In the genomic region with DNA sequence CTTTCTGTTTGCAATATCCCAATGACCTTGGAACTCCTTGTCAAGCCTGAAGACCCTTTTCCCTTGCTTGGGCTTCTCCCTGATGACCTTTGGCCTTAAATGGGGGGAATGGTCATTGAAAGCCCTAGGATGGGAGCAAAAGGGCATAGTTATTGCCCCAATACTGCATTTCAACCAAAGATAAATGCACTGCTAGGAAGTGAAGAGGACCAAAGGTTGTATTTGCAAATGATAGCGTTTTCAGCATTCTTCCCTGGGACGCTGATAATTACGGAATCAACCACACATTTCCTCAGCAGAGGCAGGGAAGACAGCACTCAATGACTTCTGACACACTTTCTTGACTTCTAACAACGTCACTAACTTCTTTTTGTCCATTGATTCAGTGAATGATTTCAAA, we compare ENCODE assay signal across 25 mouse cellular contexts.
DNase-seq lines count a peak whose midpoint lies in the region; ATAC-seq and TF ChIP-seq lines count a peak whose summit lies in the region.
"Had no signal": no experiment of that assay in that cellular context is flagged by ENCODE, and none has a peak within 500 bp of the region (broad histone marks: within the 10 kb centered on the region; RNA-seq: fewer than 3 reads in every experiment).

No protein-coding gene starts in this region.

- H3K4me2 ChIP-seq in intestine, embryonic 15.5 days (replicated peaks), result no peak overlapping the region
- no peak overlapping the region for H3K4me2 ChIP-seq in intestine, embryonic 16.5 days (ENCODE audit: low read depth, low read length)
- H3K4me2 ChIP-seq in hindbrain, embryonic 14.5 days (replicated peaks), result no peak overlapping the region
- H3K4me2 ChIP-seq: embryonic facial prominence, embryonic 12.5 days; forebrain, embryonic 12.5 days had no signal

- H3K9me3 ChIP-seq in intestine, embryonic 15.5 days, result no peaks in the 10 kb centered on the region
- no peaks in the 10 kb centered on the region for H3K9me3 ChIP-seq in intestine, embryonic 16.5 days (ENCODE audit: control insufficient read depth, low read length)
- no peaks in the 10 kb centered on the region for H3K9me3 ChIP-seq in hindbrain, embryonic 14.5 days (ENCODE audit: control insufficient read depth, low read length)
- H3K9me3 ChIP-seq: embryonic facial prominence, embryonic 10.5 days; embryonic facial prominence, embryonic 12.5 days; forebrain, embryonic 12.5 days had no signal

- peak; percentile 81 for ATAC-seq in intestine, embryonic 15.5 days
- peak; percentile 87 for ATAC-seq in intestine, embryonic 16.5 days
- ATAC-seq in megakaryocyte-erythroid progenitor cell, adult 5-6 weeks (replicated peaks; ENCODE audit: low FRiP score, low TSS enrichment, poor library complexity, severe bottlenecking), result no peak
- no peak for ATAC-seq in hindbrain, embryonic 14.5 days (ENCODE audit: low FRiP score)
- ATAC-seq: activated CD4-positive, CD25-positive, alpha-beta regulatory T cell, adult 4 months; forebrain, embryonic 14.5 days; forebrain, embryonic 16.5 days; Patski had no signal

- H3K4me3 ChIP-seq in intestine, embryonic 15.5 days (replicated peaks), result no peak overlapping the region
- no peak overlapping the region for H3K4me3 ChIP-seq in intestine, embryonic 16.5 days (ENCODE audit: low read length)
- H3K4me3 ChIP-seq in small intestine, adult 2 months (ENCODE audit: low read depth, low read length), result no peak overlapping the region
- H3K4me3 ChIP-seq in hindbrain, embryonic 14.5 days (replicated peaks; ENCODE audit: low read length), result no peak overlapping the region
- H3K4me3 ChIP-seq in lung, adult 2 months (replicated peaks; ENCODE audit: extremely low read depth, low read depth, low read length), result no peak overlapping the region
- H3K4me3 ChIP-seq: embryonic facial prominence, embryonic 10.5 days; embryonic facial prominence, embryonic 12.5 days; erythroblast, embryonic 14.5 days; forebrain, embryonic 10.5 days; forebrain, embryonic 12.5 days had no signal

- WGBS in intestine, embryonic 15.5 days, result 74% methylated on average over 4 of the region's 4 CpGs
- whole genome bisulfite sequencing in intestine, embryonic 16.5 days, result 64% methylated on average over 4 of the region's 4 CpGs
- 34% methylated on average over 4 of the region's 4 CpGs for WGBS in small intestine, adult 2 months
- WGBS in hindbrain, embryonic 14.5 days, result 95% methylated on average over 4 of the region's 4 CpGs
- 95% methylated on average over 4 of the region's 4 CpGs for WGBS in lung, adult 2 months

- H3K9ac ChIP-seq in intestine, embryonic 15.5 days, result no peak overlapping the region
- no peak overlapping the region for H3K9ac ChIP-seq in intestine, embryonic 16.5 days (ENCODE audit: low read depth, low read length)
- H3K9ac ChIP-seq in hindbrain, embryonic 14.5 days, result no peak overlapping the region
- H3K9ac ChIP-seq: embryonic facial prominence, embryonic 12.5 days; forebrain, embryonic 12.5 days had no signal

- no peak overlapping the region for H3K27ac ChIP-seq in intestine, embryonic 15.5 days
- H3K27ac ChIP-seq in intestine, embryonic 16.5 days (ENCODE audit: low read length), result peak overlapping the region; percentile 59
- peak overlapping the region; percentile 52 for H3K27ac ChIP-seq in small intestine, adult 2 months (ENCODE audit: insufficient read depth, low read depth, low read length)
- no peak overlapping the region for H3K27ac ChIP-seq in hindbrain, embryonic 14.5 days
- H3K27ac ChIP-seq: embryonic facial prominence, embryonic 10.5 days; embryonic facial prominence, embryonic 12.5 days; forebrain, embryonic 10.5 days; forebrain, embryonic 12.5 days had no signal

- no peaks in the 10 kb centered on the region for H3K36me3 ChIP-seq in intestine, embryonic 15.5 days
- H3K36me3 ChIP-seq in intestine, embryonic 16.5 days (ENCODE audit: control insufficient read depth, insufficient read depth, low read length), result no peaks in the 10 kb centered on the region
- no peaks in the 10 kb centered on the region for H3K36me3 ChIP-seq in small intestine, adult 2 months (ENCODE audit: control insufficient read depth, insufficient read depth, low read length)
- no peaks in the 10 kb centered on the region for H3K36me3 ChIP-seq in hindbrain, embryonic 14.5 days (replicated peaks; ENCODE audit: control insufficient read depth, insufficient read depth)
- H3K36me3 ChIP-seq: embryonic facial prominence, embryonic 10.5 days; embryonic facial prominence, embryonic 12.5 days; forebrain, embryonic 10.5 days; forebrain, embryonic 12.5 days; G1E had no signal

- no peak for TF ChIP-seq CTCF in small intestine, adult 2 months (IDR thresholded peaks at IDR 0.05; ENCODE audit: extremely low read depth, insufficient read length, insufficient replicate concordance, low read depth, low read length)
- TF ChIP-seq CTCF in lung, adult 2 months (IDR thresholded peaks at IDR 0.05; ENCODE audit: insufficient read depth, low read length), result no peak

- H3K27me3 ChIP-seq in intestine, embryonic 15.5 days (replicated peaks), result no peaks in the 10 kb centered on the region
- H3K27me3 ChIP-seq in intestine, embryonic 16.5 days (replicated peaks; ENCODE audit: control insufficient read depth, insufficient read depth, low read length), result no peaks in the 10 kb centered on the region
- no peaks in the 10 kb centered on the region for H3K27me3 ChIP-seq in small intestine, adult 2 months (ENCODE audit: control insufficient read depth, insufficient read depth, low read length)
- no peaks in the 10 kb centered on the region for H3K27me3 ChIP-seq in hindbrain, embryonic 14.5 days (ENCODE audit: control insufficient read depth, insufficient read depth, low read length)
- H3K27me3 ChIP-seq: CH12.LX; embryonic facial prominence, embryonic 12.5 days; forebrain, embryonic 12.5 days; Patski had no signal

- H3K4me1 ChIP-seq in intestine, embryonic 15.5 days (replicated peaks), result no peaks in the 10 kb centered on the region
- no peaks in the 10 kb centered on the region for H3K4me1 ChIP-seq in intestine, embryonic 16.5 days (ENCODE audit: control insufficient read depth, insufficient read depth, low read length)
- H3K4me1 ChIP-seq in small intestine, adult 2 months (ENCODE audit: control insufficient read depth, insufficient read depth, insufficient read length, low read length), result peaks cover 9% of the 10 kb centered on the region; the same call in 1 of the 2 replicates
- H3K4me1 ChIP-seq in hindbrain, embryonic 14.5 days (replicated peaks; ENCODE audit: control insufficient read depth, insufficient read depth, low read length), result no peaks in the 10 kb centered on the region
- no peaks in the 10 kb centered on the region for H3K4me1 ChIP-seq in lung, adult 2 months (ENCODE audit: control insufficient read depth, insufficient read depth, low read length)
- H3K4me1 ChIP-seq: embryonic facial prominence, embryonic 12.5 days had no signal

- DNase-seq in hindbrain, embryonic 14.5 days (ENCODE audit: low spot score), result no peak
- DNase-seq in lung, adult 2 months, result no peak
- DNase-seq: adrenal gland, adult 8-10 months; adrenal gland, postnatal 14 days; adrenal gland, postnatal 36 days; cerebellum, adult 11-12 months; cerebellum, adult 2 months; cerebellum, adult 9-10 months; cerebellum, postnatal 10 days; cerebellum, postnatal 25 days had no signal

- TF ChIP-seq POLR2A in small intestine, adult 2 months (IDR thresholded peaks at IDR 0.05; ENCODE audit: low read depth, low read length), result no peak
- no peak for TF ChIP-seq POLR2A in lung, adult 2 months (IDR thresholded peaks at IDR 0.05; ENCODE audit: borderline replicate concordance, extremely low read depth, low read depth, low read length)

Comparison
In these comparisons a context has a peak if more than half of its experiments do, and no peak if none do; other contexts are left out.
1. H3K27ac ChIP-seq: peak in intestine, embryonic 16.5 days (single experiment) and small intestine, adult 2 months (single experiment); none in intestine, embryonic 15.5 days (single experiment) and hindbrain, embryonic 14.5 days (single experiment).
2. ATAC-seq: peak in intestine, embryonic 15.5 days (single experiment) and intestine, embryonic 16.5 days (single experiment); none in megakaryocyte-erythroid progenitor cell, adult 5-6 weeks (single experiment) and hindbrain, embryonic 14.5 days (single experiment).